Mouse (Mus musculus) thymus, adult 2 months (tissue): Measurements from ENCODE around the gene Plxdc1.

ENCODE experiments used
- CTCF ChIP-seq: fragments of 200-500 bp; IDR thresholded peaks from 2 replicates; pipeline ENCODE4 v1.5.1; 2012; ENCODE audit warnings: mild to moderate bottlenecking, control low read depth, low read length, moderate library complexity, borderline replicate concordance; ENCODE audit not compliant: control insufficient read depth, poor library complexity, insufficient read depth; ENCODE audit errors: extremely low read depth
- POLR2A ChIP-seq: fragments of 200-500 bp; IDR thresholded peaks from 2 replicates; pipeline ENCODE4 v1.6.1; 2012; ENCODE audit warnings: mild to moderate bottlenecking, low read length, control low read depth, moderate library complexity; ENCODE audit not compliant: control insufficient read depth, poor library complexity, insufficient read depth; ENCODE audit errors: extremely low read depth

GRCm38 (mm10) chr11:97905540-97905939 lies 80.7 kb downstream of the Plxdc1 start:
- TF ChIP-seq POLR2A (no peak), CTCF (no peak)
